Mouse (Mus musculus): ENCODE results near the gene Sycp2. TPM values are rescaled to one million over a fixed set of nuclear protein-coding genes. Genes with fewer than 3 reads are reported as not detected.
A peak's percentile ranks its signal among the peaks of the same experiment; 100 is the strongest.

Sycp2 gene
- total RNA-seq, 4 experiments from 2014 or later = 0.55 to 1.8 (median 1.3) TPM

DNA sequence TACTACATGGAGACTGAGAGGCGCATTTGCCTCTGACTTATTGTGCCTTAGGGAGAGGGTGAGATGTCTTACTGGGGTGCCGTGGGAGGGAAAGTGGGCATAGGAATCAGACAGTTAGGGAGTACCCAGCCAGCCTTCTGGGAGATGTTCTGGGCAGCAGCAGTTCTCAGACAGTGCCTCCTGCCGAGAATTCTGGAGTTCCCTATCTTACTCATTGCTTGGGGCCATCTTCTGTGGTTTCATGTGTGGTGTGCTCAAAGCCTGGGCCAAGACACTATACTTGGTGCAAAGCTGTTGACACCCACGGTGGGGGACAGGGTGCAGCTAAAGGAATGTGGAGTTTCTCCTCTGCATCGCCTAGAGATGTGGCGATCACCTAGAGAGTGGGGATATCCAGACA lies 102.8 kb downstream of the Sycp2 start:
- no peak for DNase-seq (ENCODE audit: low spot score in 2 of 2)

GRCm38 (mm10) chr2:178304188-178304529 lies 103.3 kb downstream of the Sycp2 start:
- DNase-seq (ENCODE audit: low spot score in 2 of 2) = no peak

GRCm38 (mm10) chr2:178303453-178304187 lies 103.9 kb downstream of the Sycp2 start:
- peak; percentile 48 to 54 for DNase-seq (ENCODE audit: low spot score in 2 of 2)

Other genes starting within 250 kb of the Sycp2 start
- gene Ppp1r3d, start 6.8 kb upstream of the Sycp2 start, total RNA-seq (2022) = 1 to 10 TPM; 4.5 to 6.0 (median 5.2) TPM
- gene Fam217b, start 6.8 kb upstream of the Sycp2 start, total RNA-seq (2022) = 10 to 100 TPM; 45.5 to 54.6 (median 47.5) TPM
- gene Cdh26, start 22.8 kb upstream of the Sycp2 start, total RNA-seq (2022) = under 1 TPM; 0.14 to 0.47 (median 0.24) TPM

Data from layer of hippocampus, adult 8-10 months (tissue).